Mouse (Mus musculus) v-Abl transformed pro-B cells (cell line): ENCODE data around the gene Wdr44.
"Not testable (repeated sequence)": the region's sequence is repeated elsewhere in the genome, so short reads cannot be mapped to it uniquely, and the experiment has no call there.

ENCODE experiments used
- in situ Hi-C, 2 experiments: fragments of 400-800 bp; cut with MboI; formaldehyde crosslinking; loops; one replicate each; pipeline ENCODE4 v1.15.1; 2025; ENCODE audit not compliant: unreplicated experiment in 2 of 2

Wdr44 gene

GRCm38 (mm10) chrX:23823398-23824023 is 130.7 kb downstream of the Wdr44 start:
- in situ Hi-C loops = no loop called here

GRCm38 (mm10) chrX:23833784-23834183 is 140.9 kb downstream of the Wdr44 start:
- in situ Hi-C loops = not testable (repeated sequence)

- in situ Hi-C loops = no loop called here
Measured at GRCm38 (mm10) chrX:23840921-23841320, 148.1 kb downstream of the Wdr44 start.
